Mouse (Mus musculus) left cerebral cortex, postnatal 25 days (tissue): ENCODE data around the gene Rbm7. TPM values are rescaled to one million over a fixed set of nuclear protein-coding genes. Genes with fewer than 3 reads are reported as not detected.

Source experiments
- DNase-seq, 2 experiments: peaks; one replicate each; pipeline ENCODE4 v3.0.0; 2022; ENCODE audit warnings: low spot score in 2 of 2, mixed read lengths in 1 of 2
- intact Hi-C: fragments of 180-260 bp; cut with DNase I; formaldehyde crosslinking; loops from one replicate; pipeline ENCODE4 v1.15.1; 2025
- microRNA-seq, 2 experiments: library from miRNA; unstranded; fragments of <30 nt; microRNA quantifications; one replicate each; pipeline ENCODE4 v1.2.0; 2022
- total RNA-seq, 2 experiments: library from RNA; stranded (reverse); gene quantifications; 2 replicates each; pipeline ENCODE4 v1.2.3; 2021

Gene Rbm7
- total RNA-seq, 2 experiments from 2014 or later: 34.3 to 35.5 TPM

DNA sequence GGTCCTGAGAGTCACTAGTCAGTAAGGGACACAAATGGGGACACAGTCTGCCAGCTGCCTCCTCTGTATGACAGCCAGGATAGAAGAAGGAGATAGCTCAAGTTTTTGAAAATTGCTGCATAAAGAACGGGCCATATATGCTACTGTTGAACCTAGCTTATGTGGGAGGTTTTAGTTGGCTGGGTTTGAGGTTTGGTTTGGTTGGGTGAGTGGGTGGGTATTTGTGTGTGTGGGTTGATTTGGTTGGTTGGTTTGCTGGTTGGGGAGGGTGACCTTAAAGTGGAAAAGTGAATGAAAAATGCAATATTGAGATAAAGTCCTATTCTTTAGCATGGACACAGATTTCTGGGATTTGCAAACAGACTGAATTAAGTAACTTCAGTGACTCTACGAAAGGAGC lies 50.3 kb downstream of the Rbm7 start:
- intact Hi-C loops: loop anchor here (10.0 kb wide), 1 partner anchor 140 kb away; no protein-coding TSS in a partner anchor
- no peak for DNase-seq

DNA sequence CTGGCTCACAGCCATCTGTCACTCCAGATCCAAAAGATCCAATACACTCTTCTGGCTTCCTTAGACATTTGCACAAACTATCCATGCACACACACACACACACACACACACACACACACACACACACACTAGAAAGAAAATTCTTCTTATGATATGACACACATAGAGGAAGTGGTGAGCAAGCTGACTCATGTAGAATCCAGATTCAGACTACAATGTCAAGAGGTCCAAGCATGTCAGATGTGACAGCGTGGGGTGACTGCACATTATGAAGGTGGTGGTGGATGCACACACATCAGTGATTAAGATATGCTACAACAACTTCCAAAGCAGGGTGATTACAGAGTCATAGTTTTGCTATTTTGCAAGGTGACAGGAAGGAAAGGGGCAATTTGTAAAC lies 51.2 kb downstream of the Rbm7 start:
- intact Hi-C loops: loop anchor here (10.0 kb wide), 1 partner anchor 141 kb away; no protein-coding TSS in a partner anchor
- DNase-seq: no peak

Small RNA genes lying within 50 kb of the gene (microRNA-seq; reads per million reads assigned to microRNA genes)
- gene Gm23653: 0 reads per million in 2 experiments

Other genes with a start within 250 kb of the Rbm7 start
- under 1 TPM; 0.18 to 0.57 TPM for gene Nxpe2, start 141.8 kb downstream of the Rbm7 start, total RNA-seq
- 100 to 1,000 TPM; 105 TPM for gene Rexo2, start 14.7 kb downstream of the Rbm7 start, total RNA-seq
- 10 to 100 TPM; 11.2 to 12.0 TPM for gene Gm5617, start 143 bp upstream of the Rbm7 start, total RNA-seq
- 1 to 10 TPM; 1.1 to 1.2 TPM for gene Nnmt, start 109.9 kb upstream of the Rbm7 start, total RNA-seq